Mouse (Mus musculus): Measurements from ENCODE around the gene Mucl3.

DNA sequence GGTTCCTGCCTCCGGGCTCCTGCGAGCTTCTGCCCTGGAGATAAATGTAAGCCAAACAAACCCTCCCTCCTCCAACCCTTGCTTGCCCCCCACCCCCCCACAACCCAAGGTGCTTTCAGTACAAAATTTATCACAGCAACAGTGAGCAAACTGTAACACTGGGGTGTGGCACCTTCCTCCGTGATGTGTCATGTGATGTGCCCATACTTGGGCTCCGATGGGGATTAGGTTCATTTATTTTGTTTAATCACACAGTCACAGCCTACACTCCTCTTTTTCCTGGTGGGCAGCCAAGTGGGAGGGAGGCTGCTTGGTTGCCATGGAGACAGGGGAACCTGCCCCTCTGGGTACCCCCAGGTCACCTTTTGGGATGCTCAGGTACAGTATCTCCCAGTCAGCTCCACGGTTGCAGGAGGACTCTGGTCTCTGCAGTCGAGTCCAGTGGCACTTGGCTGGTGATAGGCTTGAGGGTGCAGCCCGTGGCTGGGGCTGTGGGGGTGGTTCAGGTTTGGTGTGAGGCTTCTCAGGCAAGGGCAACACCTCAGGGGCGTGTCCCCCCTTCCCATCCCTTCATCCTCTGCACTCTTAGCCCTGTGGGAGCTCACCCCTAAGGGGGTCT lies 41.6 kb downstream of the Mucl3 start:
- TF ChIP-seq CTCF (IDR thresholded peaks at IDR 0.05; ENCODE audit: low read depth, low read length) = no peak
- TF ChIP-seq GATA1 (IDR thresholded peaks at IDR 0.05; ENCODE audit: borderline replicate concordance, low read length) = no peak
- no peak for TF ChIP-seq GATA2 (IDR thresholded peaks at IDR 0.05; ENCODE audit: borderline replicate concordance, low read depth, low read length)

Measured in G1E (cell line).